Mouse (Mus musculus): ENCODE measurements around the gene Ubfd1.

DNA sequence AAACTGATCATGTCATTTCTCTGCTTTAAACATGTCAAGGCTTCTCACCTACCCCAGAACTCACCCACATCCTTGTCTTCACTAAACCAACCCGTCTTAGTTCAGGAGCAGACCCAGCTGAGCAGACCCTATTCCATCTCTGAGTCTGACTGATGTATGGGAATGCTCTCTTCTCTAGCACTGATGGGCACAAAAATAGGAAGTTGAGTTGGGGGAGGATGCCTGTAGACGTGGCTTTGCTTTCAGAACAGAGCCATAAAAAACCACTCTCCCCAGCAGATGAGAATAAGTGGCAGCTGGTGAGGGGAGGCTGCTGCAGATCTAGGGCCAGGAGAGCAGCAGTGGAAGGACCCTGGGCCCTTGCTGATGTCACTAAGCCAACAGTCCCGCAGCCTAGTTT lies 33.6 kb upstream of the Ubfd1 start:
- TF ChIP-seq CTCF (IDR thresholded peaks at IDR 0.05; ENCODE audit: extremely low read depth, insufficient read depth, low read length) (no peak), POLR2A (IDR thresholded peaks at IDR 0.05; ENCODE audit: extremely low read depth, insufficient read depth, low read length) (no peak)

All from cortical plate, adult 2 months (tissue).